Mouse (Mus musculus): ENCODE data around the gene Ddx21. TPM values are rescaled to one million over a fixed set of nuclear protein-coding genes. Genes with fewer than 3 reads are reported as not detected.

Ddx21 gene
- total and polyA plus RNA-seq, 3 experiments: 114 to 327 (median 145) TPM

GRCm38 (mm10) chr10:62541499-62541898 lies 60.6 kb downstream of the Ddx21 start (continued):
- no peak; the same call in 1 of the 2 replicates for TF ChIP-seq SIN3A (IDR thresholded peaks at IDR 0.05; ENCODE audit: low read length)
- peak; percentile 80 for TF ChIP-seq USF1 (IDR thresholded peaks at IDR 0.05; ENCODE audit: low read depth, low read length)
- peak; percentile 9; the same call in 1 of the 2 replicates for TF ChIP-seq SMC3 (IDR thresholded peaks at IDR 0.05; ENCODE audit: low read depth, low read length)
- 0 out of 2 replicates have a peak, but pooled peaks have one; percentile 18 for TF ChIP-seq NELFE (IDR thresholded peaks at IDR 0.05; ENCODE audit: low read depth, low read length)
- peak; percentile 57 for TF ChIP-seq POLR2A (IDR thresholded peaks at IDR 0.05; ENCODE audit: low read depth, low read length)
- TF ChIP-seq KAT2A (IDR thresholded peaks at IDR 0.05; ENCODE audit: insufficient replicate concordance, low read length): no peak

DNA sequence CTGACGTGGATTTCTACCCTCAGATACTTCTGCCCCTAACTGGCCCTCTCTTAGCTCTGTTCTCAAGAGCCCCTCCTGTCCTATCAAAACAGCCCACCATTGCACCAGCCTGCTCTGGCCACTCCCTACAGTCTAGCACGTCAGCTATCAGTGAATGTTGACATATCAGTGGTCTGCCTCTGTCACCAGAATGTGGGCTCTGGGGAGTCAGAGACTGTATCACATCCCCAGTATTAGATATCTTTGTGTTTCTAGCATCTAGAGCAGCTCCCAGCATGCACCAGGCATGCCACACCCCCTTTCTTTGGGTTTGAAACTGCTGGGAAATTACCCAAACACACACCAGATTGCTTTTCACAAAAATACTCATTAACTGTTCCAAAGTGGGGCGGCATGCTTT lies 61.3 kb downstream of the Ddx21 start:
- in situ Hi-C loops (cut with MboI; ENCODE audit: low pct_ligation_motif_present, low pct_unique_long_range_greater_than_20kb, low sequenced_read_pairs) (loop anchor here (5.0 kb wide), 1 partner anchor 33 kb away; no protein-coding TSS in a partner anchor), dilution Hi-C loops (cut with MboI; ENCODE audit: extremely low pct_ligation_motif_present, extremely low pct_unique_long_range_greater_than_20kb, low sequenced_read_pairs) (no loop called here)
- Histone ChIP-seq H3K9ac (ENCODE audit: insufficient read depth, low read depth) (peak overlapping the region; percentile 87), H3K9me3 (replicated peaks; ENCODE audit: low read length) (no peaks in the 10 kb centered on the region), H3K79me2 (replicated peaks; ENCODE audit: control insufficient read depth, extremely low read depth, insufficient read depth, poor library complexity, severe bottlenecking) (no peaks in the 10 kb centered on the region), H3K27ac (ENCODE audit: insufficient read depth, low read depth) (peak overlapping the region; percentile 100), H3K36me3 (replicated peaks in 1 of 2; ENCODE audit: control insufficient read depth in 1 of 2, insufficient read depth in 1 of 2, low read length in 1 of 2) (peaks cover 9 to 17% of the 10 kb centered on the region in 2 experiments), H3K27me3 (replicated peaks) (no peaks in the 10 kb centered on the region), H3K4me2 (ENCODE audit: insufficient read depth, low read depth, poor library complexity, severe bottlenecking) (peak overlapping the region; percentile 91), H3K4me1 (ENCODE audit: control insufficient read depth in 1 of 2, insufficient read depth in 2 of 2) (peaks cover 10 to 55% of the 10 kb centered on the region in 2 experiments), H3K4me3 (replicated peaks in 1 of 3; ENCODE audit: low read depth in 2 of 3, low read length in 2 of 3, poor library complexity in 1 of 3) (peak overlapping the region; percentile 38 to 67 (median 62))
- TF ChIP-seq MAZ (IDR thresholded peaks at IDR 0.05; ENCODE audit: low read depth, low read length) (no peak), ZNF384 (IDR thresholded peaks at IDR 0.05; ENCODE audit: low read depth, low read length) (no peak), MYC (IDR thresholded peaks at IDR 0.05; ENCODE audit: low read depth, low read length) (no peak), SIN3A (IDR thresholded peaks at IDR 0.05; ENCODE audit: low read length) (no peak; the same call in 1 of the 2 replicates), MAX (IDR thresholded peaks at IDR 0.05; ENCODE audit: low read length) (peak; percentile 51; the same call in 1 of the 2 replicates), HCFC1 (IDR thresholded peaks at IDR 0.05; ENCODE audit: low read depth, low read length) (no peak), PAX5 (IDR thresholded peaks at IDR 0.05; ENCODE audit: low read length) (no peak), NELFE (IDR thresholded peaks at IDR 0.05; ENCODE audit: low read depth, low read length) (peak; percentile 27; the same call in 1 of the 2 replicates), UBTF (IDR thresholded peaks at IDR 0.05; ENCODE audit: low read depth, low read length) (no peak), ZC3H11A (IDR thresholded peaks at IDR 0.05; ENCODE audit: low read depth, low read length) (no peak), GABPA (IDR thresholded peaks at IDR 0.05; ENCODE audit: insufficient replicate concordance, low read depth, low read length) (no peak), POLR2AphosphoS2 (IDR thresholded peaks at IDR 0.05; ENCODE audit: low read depth, low read length) (no peak), RAD21 (IDR thresholded peaks at IDR 0.05; ENCODE audit: low read depth, low read length) (no peak), POLR2A (IDR thresholded peaks at IDR 0.05; ENCODE audit: low read depth, low read length) (peak; percentile 15; the same call in 1 of the 2 replicates), JUND (conservative IDR thresholded peaks at IDR 0.05; ENCODE audit: low read depth, low read length) (no peak), KAT2A (IDR thresholded peaks at IDR 0.05; ENCODE audit: insufficient replicate concordance, low read length) (no peak), IRF4 (IDR thresholded peaks at IDR 0.05; ENCODE audit: low read depth, low read length) (peak; percentile 5; the same call in 1 of the 2 replicates)
- DNase-seq (ENCODE audit: extremely low read depth): peak; percentile 73
